Mouse (Mus musculus): ENCODE data around the gene Eva1a. TPM values are rescaled to one million over a fixed set of nuclear protein-coding genes. Genes with fewer than 3 reads are reported as not detected.

Eva1a gene
- polyA plus RNA-seq, 1 experiment, result 0.80 TPM

- Histone ChIP-seq H3K4me3 (ENCODE audit: control insufficient read depth, low read depth, low read length) (no peak overlapping the region), H3K36me3 (ENCODE audit: control insufficient read depth, insufficient read depth, low read length) (no peaks in the 10 kb centered on the region), H3K27ac (ENCODE audit: control insufficient read depth, insufficient read depth, low read depth, low read length) (no peak overlapping the region), H3K27me3 (ENCODE audit: control insufficient read depth, insufficient read depth, low read length) (no peaks in the 10 kb centered on the region), H3K4me1 (ENCODE audit: control insufficient read depth, insufficient read depth, low read length) (no peaks in the 10 kb centered on the region)
- TF ChIP-seq POLR2A (IDR thresholded peaks at IDR 0.05; ENCODE audit: control insufficient read depth, low read depth, low read length), result no peak
- no peak for TF ChIP-seq CTCF (IDR thresholded peaks at IDR 0.05; ENCODE audit: control insufficient read depth, insufficient read depth, insufficient replicate concordance, low read depth, low read length)
Observed at GRCm38 (mm10) chr6:82111540-82111939, 70.7 kb downstream of the Eva1a start.

- Histone ChIP-seq H3K4me3 (ENCODE audit: control insufficient read depth, low read depth, low read length) (no peak overlapping the region), H3K27ac (ENCODE audit: control insufficient read depth, insufficient read depth, low read depth, low read length) (no peak overlapping the region), H3K36me3 (ENCODE audit: control insufficient read depth, insufficient read depth, low read length) (no peaks in the 10 kb centered on the region), H3K27me3 (ENCODE audit: control insufficient read depth, insufficient read depth, low read length) (no peaks in the 10 kb centered on the region), H3K4me1 (ENCODE audit: control insufficient read depth, insufficient read depth, low read length) (no peaks in the 10 kb centered on the region)
- no peak for TF ChIP-seq CTCF (IDR thresholded peaks at IDR 0.05; ENCODE audit: control insufficient read depth, insufficient read depth, insufficient replicate concordance, low read depth, low read length)
- no peak for TF ChIP-seq POLR2A (IDR thresholded peaks at IDR 0.05; ENCODE audit: control insufficient read depth, low read depth, low read length)
Observed at GRCm38 (mm10) chr6:82112127-82113090, 71.6 kb downstream of the Eva1a start.

GRCm38 (mm10) chr6:82115335-82115965, 74.6 kb downstream of the Eva1a start:
- no peak overlapping the region for H3K27ac ChIP-seq (ENCODE audit: control insufficient read depth, insufficient read depth, low read depth, low read length)
- no peak overlapping the region for H3K4me3 ChIP-seq (ENCODE audit: control insufficient read depth, low read depth, low read length)
- no peak for TF ChIP-seq POLR2A (IDR thresholded peaks at IDR 0.05; ENCODE audit: control insufficient read depth, low read depth, low read length)
- no peak for TF ChIP-seq CTCF (IDR thresholded peaks at IDR 0.05; ENCODE audit: control insufficient read depth, insufficient read depth, insufficient replicate concordance, low read depth, low read length)
- no peaks in the 10 kb centered on the region for H3K36me3 ChIP-seq (ENCODE audit: control insufficient read depth, insufficient read depth, low read length)
- H3K4me1 ChIP-seq (ENCODE audit: control insufficient read depth, insufficient read depth, low read length), result no peaks in the 10 kb centered on the region; the same call in 1 of the 2 replicates
- no peaks in the 10 kb centered on the region for H3K27me3 ChIP-seq (ENCODE audit: control insufficient read depth, insufficient read depth, low read length)

- TF ChIP-seq POLR2A (IDR thresholded peaks at IDR 0.05; ENCODE audit: control insufficient read depth, low read depth, low read length) (no peak), CTCF (IDR thresholded peaks at IDR 0.05; ENCODE audit: control insufficient read depth, insufficient read depth, insufficient replicate concordance, low read depth, low read length) (no peak)
- H3K27me3 ChIP-seq (ENCODE audit: control insufficient read depth, insufficient read depth, low read length), result no peaks in the 10 kb centered on the region
- H3K4me3 ChIP-seq (ENCODE audit: control insufficient read depth, low read depth, low read length), result no peak overlapping the region
- H3K4me1 ChIP-seq (ENCODE audit: control insufficient read depth, insufficient read depth, low read length), result no peaks in the 10 kb centered on the region; the same call in 1 of the 2 replicates
- no peaks in the 10 kb centered on the region for H3K36me3 ChIP-seq (ENCODE audit: control insufficient read depth, insufficient read depth, low read length)
- no peak overlapping the region for H3K27ac ChIP-seq (ENCODE audit: control insufficient read depth, insufficient read depth, low read depth, low read length)
Observed at GRCm38 (mm10) chr6:82116176-82116575, 75.3 kb downstream of the Eva1a start.

- no peak for TF ChIP-seq POLR2A (IDR thresholded peaks at IDR 0.05; ENCODE audit: control insufficient read depth, low read depth, low read length)
- TF ChIP-seq CTCF (IDR thresholded peaks at IDR 0.05; ENCODE audit: control insufficient read depth, insufficient read depth, insufficient replicate concordance, low read depth, low read length), result no peak
- H3K27ac ChIP-seq (ENCODE audit: control insufficient read depth, insufficient read depth, low read depth, low read length), result no peak overlapping the region
- no peaks in the 10 kb centered on the region for H3K27me3 ChIP-seq (ENCODE audit: control insufficient read depth, insufficient read depth, low read length)
- no peaks in the 10 kb centered on the region for H3K36me3 ChIP-seq (ENCODE audit: control insufficient read depth, insufficient read depth, low read length)
- no peak overlapping the region for H3K4me3 ChIP-seq (ENCODE audit: control insufficient read depth, low read depth, low read length)
- H3K4me1 ChIP-seq (ENCODE audit: control insufficient read depth, insufficient read depth, low read length), result no peaks in the 10 kb centered on the region; the same call in 1 of the 2 replicates
Observed at GRCm38 (mm10) chr6:82117871-82118270, 77.0 kb downstream of the Eva1a start.

- H3K27me3 ChIP-seq (ENCODE audit: control insufficient read depth, insufficient read depth, low read length), result no peaks in the 10 kb centered on the region
- H3K4me3 ChIP-seq (ENCODE audit: control insufficient read depth, low read depth, low read length), result no peak overlapping the region
- peak; percentile 38; the same call in 1 of the 2 replicates for TF ChIP-seq CTCF (IDR thresholded peaks at IDR 0.05; ENCODE audit: control insufficient read depth, insufficient read depth, insufficient replicate concordance, low read depth, low read length)
- TF ChIP-seq POLR2A (IDR thresholded peaks at IDR 0.05; ENCODE audit: control insufficient read depth, low read depth, low read length), result no peak
- no peaks in the 10 kb centered on the region; the same call in 1 of the 2 replicates for H3K4me1 ChIP-seq (ENCODE audit: control insufficient read depth, insufficient read depth, low read length)
- no peaks in the 10 kb centered on the region for H3K36me3 ChIP-seq (ENCODE audit: control insufficient read depth, insufficient read depth, low read length)
- H3K27ac ChIP-seq (ENCODE audit: control insufficient read depth, insufficient read depth, low read depth, low read length), result no peak overlapping the region
Observed at GRCm38 (mm10) chr6:82119322-82120162, 78.7 kb downstream of the Eva1a start.

Data from testis, adult 2 months (tissue).